Mouse (Mus musculus): ENCODE data around the gene F8a. TPM values are rescaled to one million over a fixed set of nuclear protein-coding genes. Genes with fewer than 3 reads are reported as not detected.
"Not testable (repeated sequence)": the region's sequence is repeated elsewhere in the genome, so short reads cannot be mapped to it uniquely, and the experiment has no call there.

Gene F8a
- polyA plus RNA-seq, 2 experiments: 6.9 to 12.3 TPM

DNA sequence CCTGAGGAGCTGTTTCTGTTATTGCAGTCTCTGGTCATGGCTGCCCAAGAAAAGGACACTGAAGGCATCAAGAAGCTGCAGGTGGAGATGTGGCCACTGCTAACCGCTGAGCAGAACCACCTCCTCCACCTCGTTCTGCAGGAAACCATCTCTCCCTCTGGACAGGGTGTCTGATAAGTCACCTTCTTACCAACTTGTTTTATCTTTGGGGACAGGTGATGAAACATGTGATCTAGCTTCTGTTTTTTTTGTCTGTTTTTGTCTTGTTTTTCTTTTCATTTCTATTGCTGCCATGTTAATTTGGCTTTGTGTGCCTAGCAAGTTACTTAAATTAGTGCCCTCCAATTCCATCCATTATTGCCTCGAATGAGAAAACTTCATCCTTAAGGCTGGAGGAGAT is 1.2 kb downstream of the F8a start:
- Histone ChIP-seq H3K9me3 (ENCODE audit: control insufficient read depth, low read length) (no peaks in the 10 kb centered on the region), H3K27ac (replicated peaks; ENCODE audit: low read depth, low read length) (no peak overlapping the region), H3K4me2 (replicated peaks; ENCODE audit: low read depth, low read length, severe bottlenecking) (peak overlapping the region; percentile 75), H3K27me3 (ENCODE audit: control insufficient read depth, insufficient read depth, low read length) (peaks cover 4% of the 10 kb centered on the region; the same call in 1 of the 2 replicates), H3K4me1 (ENCODE audit: control insufficient read depth, insufficient read depth, low read length) (no peaks in the 10 kb centered on the region), H3K9ac (ENCODE audit: low read depth, low read length, severe bottlenecking) (peak overlapping the region; percentile 66; the same call in 1 of the 2 replicates), H3K4me3 (replicated peaks; ENCODE audit: low read length) (peak overlapping the region; percentile 56), H3K36me3 (ENCODE audit: control insufficient read depth, insufficient read depth, low read length) (no peaks in the 10 kb centered on the region)
- no peak for TF ChIP-seq POLR2A (IDR thresholded peaks at IDR 0.05; ENCODE audit: borderline replicate concordance, extremely low read depth, insufficient read depth, insufficient read length)
- WGBS: 48% methylated on average over 3 of the region's 3 CpGs
- no peak for ATAC-seq (ENCODE audit: low FRiP score, low read depth)
- DNase-seq (ENCODE audit: low spot score): no peak

DNA sequence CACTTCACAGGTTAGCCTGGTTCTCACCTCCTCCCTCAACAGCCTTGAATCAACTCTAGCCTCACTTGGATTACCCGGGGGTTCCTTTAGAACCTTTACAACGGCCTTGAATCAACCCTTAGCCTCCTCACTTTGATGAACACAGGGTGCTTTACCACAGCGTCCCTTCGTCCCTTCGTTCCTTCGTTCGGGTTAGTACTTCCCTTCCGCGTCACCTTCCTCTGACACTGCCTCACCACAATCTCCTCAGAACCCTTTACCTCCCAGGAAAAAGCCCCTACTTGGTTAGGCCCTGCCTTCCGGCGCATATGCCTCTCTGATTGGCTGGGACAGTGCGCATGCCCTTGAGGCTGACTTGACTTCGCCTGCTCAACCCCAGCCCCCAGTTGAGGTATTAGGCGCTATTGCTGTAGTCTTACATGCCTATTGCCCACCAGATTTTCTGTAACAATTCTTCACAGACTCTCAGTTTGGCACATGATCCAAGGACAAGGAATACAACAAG is 14.8 kb downstream of the F8a start, which contains the start of gene Xlr4c:
Gene Xlr4c, minus strand, starts transcription at position 310 of the 505 bp plus-strand sequence.
- H3K4me2 ChIP-seq (replicated peaks; ENCODE audit: low read depth, low read length, severe bottlenecking); H3K27me3 ChIP-seq (ENCODE audit: control insufficient read depth, insufficient read depth, low read length); H3K27ac ChIP-seq (replicated peaks; ENCODE audit: low read depth, low read length); H3K9ac ChIP-seq (ENCODE audit: low read depth, low read length, severe bottlenecking); H3K36me3 ChIP-seq (ENCODE audit: control insufficient read depth, insufficient read depth, low read length); H3K9me3 ChIP-seq (ENCODE audit: control insufficient read depth, low read length); H3K4me3 ChIP-seq (replicated peaks; ENCODE audit: low read length); DNase-seq (ENCODE audit: low spot score); H3K4me1 ChIP-seq (ENCODE audit: control insufficient read depth, insufficient read depth, low read length); ATAC-seq (ENCODE audit: low FRiP score, low read depth): not testable (repeated sequence)
- WGBS: 85% methylated on average over 12 of the region's 14 CpGs

DNA sequence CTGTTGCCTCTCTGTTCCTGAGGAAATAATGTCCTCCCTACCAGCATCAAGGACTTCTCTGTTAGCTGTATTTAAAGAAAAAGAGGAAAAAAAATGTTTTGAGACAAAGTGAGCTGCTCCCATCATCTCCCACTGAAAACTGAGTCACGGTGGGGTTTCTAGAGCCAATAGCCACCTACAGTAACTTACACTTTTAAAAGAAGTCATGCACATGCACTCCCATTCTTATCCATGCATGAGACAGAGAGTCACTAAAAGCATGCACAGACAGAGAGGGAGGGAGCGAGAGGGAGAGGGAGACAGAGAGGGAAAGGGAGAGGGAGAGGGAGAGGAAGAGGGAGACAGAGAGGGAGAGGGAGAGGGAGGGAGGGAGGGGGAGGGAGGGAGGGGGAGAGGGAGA is 34.3 kb downstream of the F8a start:
- H3K4me2 ChIP-seq (replicated peaks; ENCODE audit: low read depth, low read length, severe bottlenecking); H3K27ac ChIP-seq (replicated peaks; ENCODE audit: low read depth, low read length); H3K9ac ChIP-seq (ENCODE audit: low read depth, low read length, severe bottlenecking); H3K4me3 ChIP-seq (replicated peaks; ENCODE audit: low read length); H3K27me3 ChIP-seq (ENCODE audit: control insufficient read depth, insufficient read depth, low read length); H3K36me3 ChIP-seq (ENCODE audit: control insufficient read depth, insufficient read depth, low read length); DNase-seq (ENCODE audit: low spot score); H3K4me1 ChIP-seq (ENCODE audit: control insufficient read depth, insufficient read depth, low read length); ATAC-seq (ENCODE audit: low FRiP score, low read depth); H3K9me3 ChIP-seq (ENCODE audit: control insufficient read depth, low read length): not testable (repeated sequence)
- WGBS: 70% methylated on average over 1 of the region's 2 CpGs

DNA sequence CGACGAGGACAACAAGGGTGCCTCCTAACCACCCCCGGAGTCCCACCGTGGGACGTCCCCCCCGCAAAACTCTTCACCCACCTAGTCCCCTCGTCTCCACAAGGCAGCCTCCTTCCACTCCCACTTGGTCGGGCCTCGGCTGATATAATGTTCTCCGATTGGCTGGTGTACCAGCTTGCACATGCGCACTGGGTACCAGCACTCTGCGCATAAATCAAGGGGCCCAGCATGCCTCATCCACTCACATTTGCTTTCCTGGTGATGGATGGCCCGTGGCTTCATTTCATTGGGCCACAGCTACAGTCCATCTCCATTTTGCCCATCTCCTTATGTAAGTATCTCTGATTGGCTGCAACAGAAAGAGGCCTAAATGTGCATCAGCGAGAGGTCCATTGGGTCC is 37.2 kb downstream of the F8a start, which contains the start of gene Xlr3c:
Gene Xlr3c, minus strand, starts transcription at position 121 of the 400 bp plus-strand sequence.
- H3K27ac ChIP-seq (replicated peaks; ENCODE audit: low read depth, low read length); H3K36me3 ChIP-seq (ENCODE audit: control insufficient read depth, insufficient read depth, low read length); H3K9ac ChIP-seq (ENCODE audit: low read depth, low read length, severe bottlenecking); H3K4me1 ChIP-seq (ENCODE audit: control insufficient read depth, insufficient read depth, low read length); H3K27me3 ChIP-seq (ENCODE audit: control insufficient read depth, insufficient read depth, low read length); ATAC-seq (ENCODE audit: low FRiP score, low read depth); H3K4me2 ChIP-seq (replicated peaks; ENCODE audit: low read depth, low read length, severe bottlenecking); DNase-seq (ENCODE audit: low spot score); H3K9me3 ChIP-seq (ENCODE audit: control insufficient read depth, low read length); H3K4me3 ChIP-seq (replicated peaks; ENCODE audit: low read length): not testable (repeated sequence)
- WGBS: 89% methylated on average over 13 of the region's 14 CpGs

Other genes starting within 250 kb of the F8a start
- gene Zfp185, start 241.0 kb upstream of the F8a start, polyA plus RNA-seq (2012; rRNA removed): 41.8 and 44.8 TPM in 2 replicates
- gene Zfp185, start 241.0 kb upstream of the F8a start, polyA plus RNA-seq (2014; fragmentation: Nextera tagmentation; extraction: Ambion mirVana): 52.6 and 56.6 TPM in 2 replicates
- 0.06 TPM in 1 of 2 replicates, not detected in the other for gene Pnma5, start 191.2 kb upstream of the F8a start, polyA plus RNA-seq (2012; rRNA removed)
- 0.11 and 0.23 TPM in 2 replicates for gene Pnma5, start 191.2 kb upstream of the F8a start, polyA plus RNA-seq (2014; fragmentation: Nextera tagmentation; extraction: Ambion mirVana)
- 0.90 and 1.1 TPM in 2 replicates for gene Pnma3, start 163.5 kb upstream of the F8a start, polyA plus RNA-seq (2012; rRNA removed)
- 0.10 and 0.17 TPM in 2 replicates for gene Pnma3, start 163.5 kb upstream of the F8a start, polyA plus RNA-seq (2014; fragmentation: Nextera tagmentation; extraction: Ambion mirVana)
- 0.13 and 1.3 TPM in 2 replicates for gene Xlr4a, start 145.8 kb upstream of the F8a start, polyA plus RNA-seq (2012; rRNA removed)
- 1.1 TPM in 1 of 2 replicates, not detected in the other for gene Xlr4a, start 145.8 kb upstream of the F8a start, polyA plus RNA-seq (2014; fragmentation: Nextera tagmentation; extraction: Ambion mirVana)
- 0.87 and 3.8 TPM in 2 replicates for gene Xlr3a, start 131.2 kb upstream of the F8a start, polyA plus RNA-seq (2012; rRNA removed)
- gene Xlr3a, start 131.2 kb upstream of the F8a start, polyA plus RNA-seq (2014; fragmentation: Nextera tagmentation; extraction: Ambion mirVana): 1.4 and 1.6 TPM in 2 replicates
- 0.06 and 0.10 TPM in 2 replicates for gene Gm14685, start 111.2 kb upstream of the F8a start, polyA plus RNA-seq (2012; rRNA removed)
- gene Gm14685, start 111.2 kb upstream of the F8a start, polyA plus RNA-seq (2014; fragmentation: Nextera tagmentation; extraction: Ambion mirVana): 0.18 TPM in 1 of 2 replicates, not detected in the other
- not detected in 2 replicates for gene Xlr5b, start 79.5 kb upstream of the F8a start, polyA plus RNA-seq (2012; rRNA removed)
- gene Xlr5b, start 79.5 kb upstream of the F8a start, polyA plus RNA-seq (2014; fragmentation: Nextera tagmentation; extraction: Ambion mirVana): not detected in 2 replicates
- 0.05 and 0.16 TPM in 2 replicates for gene DXBay18, start 78.8 kb upstream of the F8a start, polyA plus RNA-seq (2012; rRNA removed)
- gene DXBay18, start 78.8 kb upstream of the F8a start, polyA plus RNA-seq (2014; fragmentation: Nextera tagmentation; extraction: Ambion mirVana): 0.22 TPM in 1 of 2 replicates, not detected in the other
- not detected in 2 replicates for gene Spin2d, start 51.3 kb upstream of the F8a start, polyA plus RNA-seq (2012; rRNA removed)
- gene Spin2d, start 51.3 kb upstream of the F8a start, polyA plus RNA-seq (2014; fragmentation: Nextera tagmentation; extraction: Ambion mirVana): not detected in 2 replicates
- gene Xlr3b, start 36.1 kb upstream of the F8a start, polyA plus RNA-seq (2012; rRNA removed): 5.9 and 17.4 TPM in 2 replicates
- 4.6 and 10.2 TPM in 2 replicates for gene Xlr3b, start 36.1 kb upstream of the F8a start, polyA plus RNA-seq (2014; fragmentation: Nextera tagmentation; extraction: Ambion mirVana)
- gene Xlr4b, start 14.0 kb upstream of the F8a start, polyA plus RNA-seq (2012; rRNA removed): 0.29 and 0.98 TPM in 2 replicates
- gene Xlr4b, start 14.0 kb upstream of the F8a start, polyA plus RNA-seq (2014; fragmentation: Nextera tagmentation; extraction: Ambion mirVana): 0.30 and 1.3 TPM in 2 replicates
- gene Xlr4c, start 14.8 kb downstream of the F8a start, polyA plus RNA-seq (2012; rRNA removed): 0.47 TPM in 1 of 2 replicates, not detected in the other
- gene Xlr4c, start 14.8 kb downstream of the F8a start, polyA plus RNA-seq (2014; fragmentation: Nextera tagmentation; extraction: Ambion mirVana): not detected in 2 replicates
- 0.24 and 0.38 TPM in 2 replicates for gene Xlr3c, start 37.1 kb downstream of the F8a start, polyA plus RNA-seq (2012; rRNA removed)
- 0.12 and 0.41 TPM in 2 replicates for gene Xlr3c, start 37.1 kb downstream of the F8a start, polyA plus RNA-seq (2014; fragmentation: Nextera tagmentation; extraction: Ambion mirVana)
- gene Xlr5a, start 64.7 kb downstream of the F8a start, polyA plus RNA-seq (2012; rRNA removed): 0.06 TPM in 1 of 2 replicates, not detected in the other
- 0.12 TPM in 1 of 2 replicates, not detected in the other for gene Xlr5a, start 64.7 kb downstream of the F8a start, polyA plus RNA-seq (2014; fragmentation: Nextera tagmentation; extraction: Ambion mirVana)
- not detected in 2 replicates for gene Xlr5c, start 64.7 kb downstream of the F8a start, polyA plus RNA-seq (2012; rRNA removed)
- not detected in 2 replicates for gene Xlr5c, start 64.7 kb downstream of the F8a start, polyA plus RNA-seq (2014; fragmentation: Nextera tagmentation; extraction: Ambion mirVana)
- gene Gm45015, start 108.5 kb downstream of the F8a start, polyA plus RNA-seq (2012; rRNA removed): not detected in 2 replicates
- not detected in 2 replicates for gene Gm45015, start 108.5 kb downstream of the F8a start, polyA plus RNA-seq (2014; fragmentation: Nextera tagmentation; extraction: Ambion mirVana)
- 38.1 and 48.7 TPM in 2 replicates for gene Zfp275, start 114.3 kb downstream of the F8a start, polyA plus RNA-seq (2012; rRNA removed)
- gene Zfp275, start 114.3 kb downstream of the F8a start, polyA plus RNA-seq (2014; fragmentation: Nextera tagmentation; extraction: Ambion mirVana): 24.0 and 25.7 TPM in 2 replicates
- not detected in 2 replicates for gene Gm18336, start 170.4 kb downstream of the F8a start, polyA plus RNA-seq (2012; rRNA removed)
- gene Gm18336, start 170.4 kb downstream of the F8a start, polyA plus RNA-seq (2014; fragmentation: Nextera tagmentation; extraction: Ambion mirVana): not detected in 2 replicates
- gene Zfp92, start 182.8 kb downstream of the F8a start, polyA plus RNA-seq (2012; rRNA removed): 0.35 and 0.49 TPM in 2 replicates
- gene Zfp92, start 182.8 kb downstream of the F8a start, polyA plus RNA-seq (2014; fragmentation: Nextera tagmentation; extraction: Ambion mirVana): 0.12 and 0.25 TPM in 2 replicates
- gene Trex2, start 207.1 kb downstream of the F8a start, polyA plus RNA-seq (2012; rRNA removed): 0.83 and 0.87 TPM in 2 replicates
- gene Trex2, start 207.1 kb downstream of the F8a start, polyA plus RNA-seq (2014; fragmentation: Nextera tagmentation; extraction: Ambion mirVana): 0.93 and 0.99 TPM in 2 replicates
- 39.6 and 48.7 TPM in 2 replicates for gene Haus7, start 230.8 kb downstream of the F8a start, polyA plus RNA-seq (2012; rRNA removed)
- 56.1 and 61.6 TPM in 2 replicates for gene Haus7, start 230.8 kb downstream of the F8a start, polyA plus RNA-seq (2014; fragmentation: Nextera tagmentation; extraction: Ambion mirVana)